In genomic region chr8:128648071-128648470, GRCm38 (mm10) we compare ENCODE assay signal across 21 mouse cellular contexts. TPM values are rescaled to one million over a fixed set of nuclear protein-coding genes. Genes with fewer than 3 reads are reported as not detected.
DNase-seq lines count a peak whose midpoint lies in the region; ATAC-seq and TF ChIP-seq lines count a peak whose summit lies in the region.
"Had no signal": no experiment of that assay in that cellular context is flagged by ENCODE, and none has a peak within 500 bp of the region (broad histone marks: within the 10 kb centered on the region; RNA-seq: fewer than 3 reads in every experiment).

No protein-coding gene starts in this region.

- H3K9me3 ChIP-seq in lung, postnatal 0 days (ENCODE audit: low read length), result no peaks in the 10 kb centered on the region
- no peaks in the 10 kb centered on the region for H3K9me3 ChIP-seq in stomach, postnatal 0 days (ENCODE audit: control insufficient read depth, low read length)
- H3K9me3 ChIP-seq: embryonic facial prominence, embryonic 10.5 days; heart, embryonic 15.5 days; limb, embryonic 13.5 days; liver, embryonic 12.5 days; neural tube, embryonic 12.5 days had no signal

- H3K4me3 ChIP-seq in lung, postnatal 0 days (ENCODE audit: low read depth, low read length), result no peak overlapping the region
- H3K4me3 ChIP-seq in stomach, postnatal 0 days (ENCODE audit: low read depth, low read length), result no peak overlapping the region
- H3K4me3 ChIP-seq: embryonic facial prominence, embryonic 10.5 days; heart, embryonic 15.5 days; limb, embryonic 13.5 days; liver, embryonic 12.5 days; neural tube, embryonic 12.5 days had no signal

- no peak overlapping the region for H3K4me2 ChIP-seq in lung, postnatal 0 days (replicated peaks; ENCODE audit: low read depth, low read length)
- H3K4me2 ChIP-seq in stomach, postnatal 0 days (replicated peaks; ENCODE audit: low read depth), result no peak overlapping the region
- H3K4me2 ChIP-seq: heart, embryonic 15.5 days; hindbrain, embryonic 14.5 days; limb, embryonic 13.5 days; liver, embryonic 12.5 days; neural tube, embryonic 12.5 days had no signal

- H3K4me1 ChIP-seq in lung, postnatal 0 days (ENCODE audit: insufficient read depth, low read depth, low read length), result no peaks in the 10 kb centered on the region
- H3K4me1 ChIP-seq in stomach, postnatal 0 days (replicated peaks; ENCODE audit: control insufficient read depth, insufficient read depth), result no peaks in the 10 kb centered on the region
- H3K4me1 ChIP-seq: limb, embryonic 13.5 days; liver, embryonic 12.5 days; neural tube, embryonic 12.5 days had no signal

- no peak for ATAC-seq in lung, postnatal 0 days
- ATAC-seq in stomach, postnatal 0 days (ENCODE audit: low FRiP score, low TSS enrichment), result peak; percentile 47; the same call in 1 of the 2 replicates
- ATAC-seq in erythroblast, adult 5-6 weeks (replicated peaks; ENCODE audit: low FRiP score, poor library complexity, severe bottlenecking), result no peak
- ATAC-seq: forebrain, embryonic 14.5 days; inflammation-experienced regulatory T-cells, adult 6 months; liver, embryonic 12.5 days had no signal

- no peak overlapping the region for H3K9ac ChIP-seq in lung, postnatal 0 days (replicated peaks; ENCODE audit: low read depth)
- no peak overlapping the region for H3K9ac ChIP-seq in stomach, postnatal 0 days (ENCODE audit: low read length)
- H3K9ac ChIP-seq: heart, embryonic 15.5 days; hindbrain, embryonic 14.5 days; limb, embryonic 13.5 days; liver, embryonic 12.5 days; neural tube, embryonic 12.5 days had no signal

- DNase-seq in lung, postnatal 0 days (ENCODE audit: low spot score), result peak; percentile 19
- no peak for DNase-seq in lung, postnatal 4 days
- peak; percentile 74 for DNase-seq in NIH3T3 (ENCODE audit: low read depth)
- peak; percentile 38 for DNase-seq in adrenal gland, postnatal 10 days
- DNase-seq in stomach, postnatal 0 days (ENCODE audit: low spot score), result no peak
- no peak for DNase-seq in heart, postnatal 25 days (ENCODE audit: low spot score)
- DNase-seq: cerebellum, adult 11 months; cerebellum, postnatal 10 days; heart, postnatal 4 days; kidney, postnatal 4 days; midbrain, embryonic 14.5 days; thymus, postnatal 36 days had no signal

- TF ChIP-seq CTCF in lung, postnatal 0 days (IDR thresholded peaks at IDR 0.05), result no peak
- 0 out of 2 replicates have a peak, but pooled peaks have one; percentile 4 for TF ChIP-seq CTCF in stomach, postnatal 0 days (IDR thresholded peaks at IDR 0.05; ENCODE audit: low read depth)

- H3K27ac ChIP-seq in lung, postnatal 0 days (ENCODE audit: low read length), result no peak overlapping the region
- no peak overlapping the region for H3K27ac ChIP-seq in stomach, postnatal 0 days (replicated peaks)
- H3K27ac ChIP-seq: embryonic facial prominence, embryonic 10.5 days; heart, embryonic 15.5 days; hindbrain, embryonic 14.5 days; limb, embryonic 13.5 days; liver, embryonic 12.5 days; neural tube, embryonic 12.5 days had no signal

- H3K36me3 ChIP-seq in lung, postnatal 0 days (ENCODE audit: insufficient read depth, low read length), result no peaks in the 10 kb centered on the region
- H3K36me3 ChIP-seq in stomach, postnatal 0 days (ENCODE audit: control insufficient read depth, insufficient read depth, low read length), result no peaks in the 10 kb centered on the region
- H3K36me3 ChIP-seq: embryonic facial prominence, embryonic 10.5 days; heart, embryonic 15.5 days; limb, embryonic 13.5 days; liver, embryonic 12.5 days; neural tube, embryonic 12.5 days had no signal

- TF ChIP-seq EP300 in lung, postnatal 0 days (IDR thresholded peaks at IDR 0.05), result no peak
- TF ChIP-seq EP300 in stomach, postnatal 0 days (optimal IDR thresholded peaks at IDR 0.05), result no peak

- no peaks in the 10 kb centered on the region for H3K27me3 ChIP-seq in lung, postnatal 0 days (replicated peaks; ENCODE audit: insufficient read depth, low read length)
- H3K27me3 ChIP-seq in stomach, postnatal 0 days (ENCODE audit: control insufficient read depth, insufficient read depth, low read length), result no peaks in the 10 kb centered on the region
- H3K27me3 ChIP-seq: heart, embryonic 15.5 days; limb, embryonic 13.5 days; liver, embryonic 12.5 days; neural tube, embryonic 12.5 days had no signal

- intact Hi-C loops in heart, postnatal 25 days (cut with DNase I), result no loop called here

RNA-seq across cellular contexts. Expression of gene Itgb1, which starts 37.4 kb away (rescaled TPM):
- 344 and 369 TPM in 2 replicates for polyA plus RNA-seq in lung, postnatal 0 days (2015; fragmentation: Nextera tagmentation; extraction: Ambion mirVana)
- 100 to 1,000 TPM; 281 to 290 TPM for total RNA-seq in adrenal gland, postnatal 10 days (2021)
- 225 and 246 TPM in 2 replicates for polyA plus RNA-seq in stomach, postnatal 0 days (2015; fragmentation: Nextera tagmentation; extraction: Ambion mirVana)
- total RNA-seq in erythroblast, adult 5-6 weeks (2015; ENCODE audit: low replicate concordance), result 33.8 and 37.6 TPM in 2 replicates
- 51.9 and 56.3 TPM in 2 replicates for total RNA-seq in erythroblast, adult 5-6 weeks (2017; ENCODE audit: low replicate concordance)
- total RNA-seq in heart, postnatal 25 days (2021), result 100 to 1,000 TPM; 383 to 412 TPM

Comparison
In these comparisons a context has a peak if more than half of its experiments do, and no peak if none do; other contexts are left out.
1. DNase-seq: peak in lung, postnatal 0 days (single experiment), NIH3T3 (single experiment) and adrenal gland, postnatal 10 days (single experiment); none in lung, postnatal 4 days (0 of 2), stomach, postnatal 0 days (single experiment) and heart, postnatal 25 days (single experiment).
2. RNA of gene Itgb1, which starts 37.4 kb away (total RNA-seq): 383 to 412 TPM in heart, postnatal 25 days and 281 to 290 TPM in adrenal gland, postnatal 10 days; 33.8 to 56.3 TPM in erythroblast, adult 5-6 weeks; every median in the first group is over 4 times any median in the second.